Mouse (Mus musculus): ENCODE results near the gene Csf2ra. TPM values are rescaled to one million over a fixed set of nuclear protein-coding genes. Genes with fewer than 3 reads are reported as not detected.

The Csf2ra gene
- polyA plus RNA-seq, 1 experiment, result 216 TPM

DNA sequence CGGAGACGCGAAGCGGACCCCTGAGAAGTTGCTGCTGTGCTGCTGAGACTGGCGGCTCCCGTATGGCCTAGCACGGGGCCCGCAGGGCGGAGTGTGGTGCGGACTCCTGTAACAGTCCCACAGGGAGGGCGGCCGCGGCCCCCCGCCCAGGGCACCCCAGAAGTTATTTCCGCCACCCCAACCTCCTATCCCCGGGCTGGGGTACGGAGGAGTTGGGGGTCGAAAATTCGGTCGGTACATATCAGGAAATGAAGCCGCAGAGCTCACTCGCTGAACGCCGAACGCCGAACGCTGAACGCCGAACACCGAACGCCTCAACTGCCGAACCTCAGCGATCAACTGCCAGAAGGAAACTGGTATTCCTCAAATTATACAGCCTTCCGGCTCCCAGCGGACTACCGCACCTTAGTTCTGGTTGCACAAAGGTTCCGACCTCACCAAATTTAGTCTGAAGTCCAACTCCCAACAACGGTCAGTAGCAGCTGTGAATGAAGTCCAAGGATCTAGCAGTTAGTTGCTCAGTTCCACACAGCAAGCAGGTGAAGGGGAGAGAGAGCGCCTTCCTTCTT, 52.4 kb downstream of the Csf2ra start, which contains the start of gene Gm7102:
TSS of gene Gm7102 (minus strand) at position 554 of the 569 bp plus-strand sequence.
- no peak within 1 kb of the TSS for H3K4me3 ChIP-seq (ENCODE audit: control insufficient read depth, insufficient read depth, low read length)
- no peak for DNase-seq

More for the DNA sequence above, 52.4 kb downstream of the Csf2ra start, which contains the start of gene Gm7102:
- Histone ChIP-seq H3K4me1 (replicated peaks; ENCODE audit: control insufficient read depth, insufficient read depth, low read length) (no peaks in the 10 kb centered on the region), H3K27ac (ENCODE audit: control insufficient read depth, insufficient read depth, low read length) (no peak within 1 kb of the TSS), H3K27me3 (ENCODE audit: control insufficient read depth, insufficient read depth, low read length) (no peaks in the 10 kb centered on the region; the same call in 1 of the 2 replicates), H3K36me3 (ENCODE audit: control insufficient read depth, insufficient read depth, low read length) (no peaks in the 10 kb centered on the region)
- TF ChIP-seq POLR2A (IDR thresholded peaks at IDR 0.05; ENCODE audit: control insufficient read depth, extremely low read depth, insufficient read depth, low read length, poor library complexity), result no peak
- no peak for TF ChIP-seq CTCF (IDR thresholded peaks at IDR 0.05; ENCODE audit: borderline replicate concordance, control insufficient read depth, extremely low read depth, insufficient read depth, low read length, poor library complexity)
- 41% methylated on average over 39 of the region's 39 CpGs for whole genome bisulfite sequencing

Other genes with a start within 250 kb of the Csf2ra start
- 8.8 and 9.8 TPM in 2 replicates for gene Zfp950, start 87.6 kb downstream of the Csf2ra start, polyA plus RNA-seq (2012; rRNA removed)
- not detected in 2 replicates for gene Gm7102, start 52.1 kb downstream of the Csf2ra start, polyA plus RNA-seq (2012; rRNA removed)
- not detected in 2 replicates for gene Gm6020, start 44.5 kb downstream of the Csf2ra start, polyA plus RNA-seq (2012; rRNA removed)
- gene Gm21060, start 68.6 kb upstream of the Csf2ra start, polyA plus RNA-seq (2012; rRNA removed), result not detected in 2 replicates

Measured in thymus, adult 2 months (tissue).